Mouse (Mus musculus): ENCODE results near the gene Rap1gap. TPM values are rescaled to one million over a fixed set of nuclear protein-coding genes. Genes with fewer than 3 reads are reported as not detected.

Gene Rap1gap
- total RNA-seq (2023) = 1 to 10 TPM; 1.1 to 1.4 TPM

GRCm38 (mm10) chr4:137664433-137664979 is at the start of gene Rap1gap:
Gene Rap1gap (plus strand): TSS chr4:137664726.

Other genes starting within 250 kb of the Rap1gap start
- gene Cela3b, start 234.2 kb upstream of the Rap1gap start, total RNA-seq (2023) = not detected
- gene 1700013G24Rik, start 211.4 kb upstream of the Rap1gap start, total RNA-seq (2023) = not detected
- under 1 TPM; 0.40 to 0.44 TPM for gene Hspg2, start 196.0 kb upstream of the Rap1gap start, total RNA-seq (2023)
- gene Ldlrad2, start 90.2 kb upstream of the Rap1gap start, total RNA-seq (2023) = not detected
- 10 to 100 TPM; 85.7 to 89.3 TPM for gene Usp48, start 71.0 kb upstream of the Rap1gap start, total RNA-seq (2023)
- gene Alpl, start 131.7 kb downstream of the Rap1gap start, total RNA-seq (2023) = 1 to 10 TPM; 1.1 to 1.6 TPM
- gene Ece1, start 197.5 kb downstream of the Rap1gap start, total RNA-seq (2023) = 10 to 100 TPM in 1 of 2 experiments, 1 to 10 TPM in 1; 8.9 to 14.4 TPM